Mouse (Mus musculus) E14TG2a.4 (cell line): ENCODE data around the gene Dtx2.
A peak's percentile ranks its signal among the peaks of the same experiment; 100 is the strongest.
"Not testable (repeated sequence)": the region's sequence is repeated elsewhere in the genome, so short reads cannot be mapped to it uniquely, and the experiment has no call there.

Source experiments
- H3K27me3 ChIP-seq: 2 replicates; pipeline ENCODE4 v1.6.1; 2014; ENCODE audit warnings: low read length, control low read depth; ENCODE audit not compliant: insufficient read depth
- H3K36me3 ChIP-seq: 2 replicates; pipeline ENCODE4 v1.6.1; 2014; ENCODE audit warnings: low read length, control low read depth; ENCODE audit not compliant: insufficient read depth
- H3K4me1 ChIP-seq: replicated peaks from 2 replicates; pipeline ENCODE4 v1.6.1; 2014; ENCODE audit warnings: low read depth, low read length, control low read depth
- H3K4me3 ChIP-seq: replicated peaks from 2 replicates; pipeline ENCODE4 v1.5.1; 2014; ENCODE audit warnings: mild to moderate bottlenecking, low read length
- H3K9me3 ChIP-seq: 2 replicates; pipeline ENCODE4 v1.6.1; 2014; ENCODE audit warnings: low read length, control low read depth
- CTCF ChIP-seq: conservative IDR thresholded peaks from 2 replicates; pipeline ENCODE4 v1.5.1; 2014; ENCODE audit warnings: low read length
- NANOG ChIP-seq: IDR thresholded peaks from 2 replicates; pipeline ENCODE4 v1.6.1; 2014; ENCODE audit warnings: borderline replicate concordance, low read length, mixed read lengths
- POU5F1 ChIP-seq: IDR thresholded peaks from 2 replicates; pipeline ENCODE4 v1.6.1; 2014; ENCODE audit warnings: low read length, borderline replicate concordance

Gene Dtx2

DNA sequence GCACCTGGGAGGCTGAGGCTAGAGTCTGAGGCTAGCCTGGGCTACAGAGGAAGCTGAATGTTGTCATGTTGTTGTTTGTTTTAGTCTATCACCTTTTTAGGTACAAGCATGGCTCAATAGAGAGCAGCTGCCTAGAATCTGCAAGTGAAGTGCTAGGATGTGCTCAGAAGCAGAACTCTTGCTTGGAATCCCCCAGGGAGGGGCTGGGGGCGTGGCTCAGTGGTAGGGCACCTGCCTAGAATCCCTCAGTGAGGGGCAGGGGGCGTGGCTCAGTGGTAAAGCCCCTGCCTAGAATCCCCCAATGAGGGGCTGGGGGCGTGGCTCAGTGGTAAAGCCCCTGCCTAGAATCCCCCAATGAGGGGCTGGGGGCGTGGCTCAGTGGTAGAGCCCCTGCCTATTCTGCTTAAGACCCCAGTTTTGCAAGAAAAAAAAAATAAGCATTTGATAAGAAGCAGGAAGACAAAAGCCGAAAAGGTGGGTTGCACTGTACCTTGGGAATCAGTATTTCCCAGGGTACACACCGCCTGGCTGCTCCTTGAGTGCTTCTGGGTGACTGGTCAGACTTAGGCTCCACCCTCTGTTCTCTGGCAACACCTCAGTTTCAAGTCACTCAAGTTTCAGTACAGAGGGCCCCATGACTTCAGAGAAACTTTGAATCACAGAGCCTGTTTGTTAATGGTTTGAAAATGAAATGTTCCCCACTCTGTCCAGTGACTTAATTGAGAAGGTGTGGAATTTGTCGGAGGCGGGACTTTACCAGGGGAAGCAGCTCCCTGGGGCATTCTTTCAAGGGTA lies 58.5 kb downstream of the Dtx2 start:
- no peak for TF ChIP-seq NANOG
- TF ChIP-seq POU5F1 = no peak
- TF ChIP-seq CTCF = no peak
- peaks cover 3% of the 10 kb centered on the region; the same call in 1 of the 2 replicates for H3K27me3 ChIP-seq
- peaks cover 66% of the 10 kb centered on the region for H3K4me1 ChIP-seq
- no peaks in the 10 kb centered on the region for H3K36me3 ChIP-seq
- 0 out of 2 replicates have a peak overlapping the region, but pooled peaks have one; percentile 2 for H3K4me3 ChIP-seq
- H3K9me3 ChIP-seq = peaks cover 5% of the 10 kb centered on the region

DNA sequence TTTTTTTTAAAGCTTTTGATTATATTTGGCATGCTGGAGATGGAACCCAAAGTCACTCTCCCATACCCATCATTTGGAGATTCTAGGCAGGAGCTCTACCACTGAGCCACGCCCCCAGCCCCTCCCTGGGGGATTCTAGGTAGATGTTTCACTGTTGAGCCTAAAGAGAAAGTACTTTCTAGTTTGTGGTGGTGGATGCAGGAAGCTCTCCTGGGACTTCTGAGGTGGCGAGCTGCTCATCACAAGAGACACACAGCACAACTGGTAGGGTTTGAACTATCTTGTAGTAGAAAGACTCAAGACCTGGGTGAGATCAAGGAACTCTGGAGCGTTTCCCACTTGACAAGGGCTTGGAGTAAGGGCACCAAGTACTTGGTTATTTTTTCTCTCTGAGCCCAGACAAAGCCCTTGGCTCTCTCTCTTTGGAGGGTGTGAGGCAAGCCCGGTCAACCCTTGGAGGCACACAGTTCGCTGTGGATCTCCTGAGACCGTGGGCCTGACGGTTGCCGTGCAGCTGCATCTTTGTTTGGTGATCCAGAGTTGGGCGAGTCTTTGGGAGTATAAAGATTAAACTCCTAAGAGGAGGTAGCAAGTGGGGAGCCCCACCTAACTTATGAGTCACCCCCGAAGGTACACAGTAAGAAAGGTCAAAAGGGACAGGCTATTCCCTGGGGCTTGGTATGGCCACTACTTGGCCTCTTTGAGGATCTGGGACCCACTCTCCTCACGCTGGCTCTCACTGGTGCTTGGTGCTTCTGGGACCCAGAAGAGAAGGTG lies 59.9 kb downstream of the Dtx2 start, which contains the start of gene Upk3bl:
Gene Upk3bl, plus strand, starts transcription at position 192 of the 777 bp plus-strand sequence.
- Histone ChIP-seq H3K4me3 (0 out of 2 replicates have a peak within 1 kb of the TSS, but pooled peaks have one; percentile 2), H3K9me3 (no peaks in the 10 kb centered on the region), H3K36me3 (no peaks in the 10 kb centered on the region), H3K4me1 (peaks cover 72% of the 10 kb centered on the region), H3K27me3 (peaks cover 3% of the 10 kb centered on the region; the same call in 1 of the 2 replicates)
- TF ChIP-seq NANOG (no peak), CTCF (no peak), POU5F1 (no peak)

DNA sequence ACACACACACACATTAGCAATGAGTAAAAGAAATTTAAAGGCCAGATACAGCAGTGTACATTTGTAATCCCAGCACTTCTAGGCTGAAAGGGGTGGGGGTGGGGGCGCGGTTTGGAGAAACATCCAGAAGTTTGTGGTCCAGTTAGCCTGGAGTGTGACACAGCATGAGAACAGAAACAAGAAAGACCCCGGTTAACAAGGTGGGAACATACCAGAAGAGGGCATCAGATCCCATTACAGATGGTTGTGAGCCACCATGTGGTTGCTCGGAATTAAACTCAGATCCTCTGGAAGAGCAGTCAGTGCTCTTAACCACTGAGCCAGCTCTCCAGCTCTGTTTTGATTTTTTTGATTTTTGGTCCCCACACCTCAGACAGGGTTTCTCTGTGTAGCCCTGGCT lies 61.5 kb downstream of the Dtx2 start:
- H3K36me3 ChIP-seq = no peaks in the 10 kb centered on the region
- TF ChIP-seq POU5F1 = no peak
- TF ChIP-seq NANOG = no peak
- TF ChIP-seq CTCF = no peak
- peaks cover 3% of the 10 kb centered on the region; the same call in 1 of the 2 replicates for H3K27me3 ChIP-seq
- H3K4me3 ChIP-seq = no peak overlapping the region
- H3K9me3 ChIP-seq = no peaks in the 10 kb centered on the region
- peaks cover 82% of the 10 kb centered on the region for H3K4me1 ChIP-seq

DNA sequence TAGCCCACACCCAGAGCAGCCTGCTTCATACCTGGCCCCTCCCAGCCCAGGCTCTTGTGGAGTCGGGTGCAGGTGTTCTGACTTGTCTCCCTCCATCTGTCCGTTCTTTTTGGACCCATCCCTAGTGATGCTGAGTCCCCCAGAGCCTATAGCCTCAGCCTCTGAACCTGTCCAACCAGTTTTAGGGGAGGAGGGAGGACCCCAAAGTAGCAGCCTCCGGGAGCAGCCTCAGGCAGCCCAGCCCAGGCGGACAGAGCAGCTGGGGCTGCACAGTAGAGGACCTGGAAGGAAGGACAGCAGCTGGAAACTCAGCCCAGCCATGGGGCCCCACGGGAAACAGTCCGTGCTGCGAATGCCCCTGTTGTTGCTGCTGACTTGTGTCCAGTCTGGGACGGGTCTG lies 62.5 kb downstream of the Dtx2 start:
- Histone ChIP-seq H3K27me3 (peaks cover 3% of the 10 kb centered on the region; the same call in 1 of the 2 replicates), H3K9me3 (no peaks in the 10 kb centered on the region), H3K4me1 (peaks cover 82% of the 10 kb centered on the region), H3K36me3 (no peaks in the 10 kb centered on the region), H3K4me3 (peak overlapping the region; percentile 0; the same call in 1 of the 2 replicates)
- TF ChIP-seq CTCF (no peak), NANOG (no peak), POU5F1 (no peak)

DNA sequence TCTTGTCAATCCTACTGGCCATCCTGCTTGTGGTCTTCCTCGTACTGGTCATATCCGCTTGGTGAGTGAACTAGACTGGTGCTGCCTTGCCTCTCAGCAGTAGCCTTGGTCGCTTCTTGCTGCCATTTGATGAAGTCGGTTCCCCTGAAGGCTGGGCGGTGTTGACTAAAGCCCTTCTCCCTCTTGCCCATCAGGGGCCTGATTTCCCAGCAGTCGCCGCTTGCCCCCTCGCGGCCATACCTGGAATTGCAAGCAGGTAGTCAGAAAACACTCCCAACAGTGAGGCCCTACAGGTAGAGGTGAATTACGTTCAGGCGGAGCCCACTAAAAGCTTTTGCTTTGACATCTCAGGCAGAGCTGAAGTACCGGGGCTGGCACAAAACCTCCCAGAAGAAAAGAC lies 67.0 kb downstream of the Dtx2 start:
- peak; percentile 99 for TF ChIP-seq CTCF
- no peak for TF ChIP-seq NANOG
- 0 out of 2 replicates have a peak, but pooled peaks cover 4% of the 10 kb centered on the region for H3K9me3 ChIP-seq
- H3K27me3 ChIP-seq = peaks cover 3% of the 10 kb centered on the region; the same call in 1 of the 2 replicates
- H3K4me1 ChIP-seq = peaks cover 67% of the 10 kb centered on the region
- 0 out of 2 replicates have a peak, but pooled peaks cover 3% of the 10 kb centered on the region for H3K36me3 ChIP-seq
- H3K4me3 ChIP-seq = peak overlapping the region; percentile 21; the same call in 1 of the 2 replicates

DNA sequence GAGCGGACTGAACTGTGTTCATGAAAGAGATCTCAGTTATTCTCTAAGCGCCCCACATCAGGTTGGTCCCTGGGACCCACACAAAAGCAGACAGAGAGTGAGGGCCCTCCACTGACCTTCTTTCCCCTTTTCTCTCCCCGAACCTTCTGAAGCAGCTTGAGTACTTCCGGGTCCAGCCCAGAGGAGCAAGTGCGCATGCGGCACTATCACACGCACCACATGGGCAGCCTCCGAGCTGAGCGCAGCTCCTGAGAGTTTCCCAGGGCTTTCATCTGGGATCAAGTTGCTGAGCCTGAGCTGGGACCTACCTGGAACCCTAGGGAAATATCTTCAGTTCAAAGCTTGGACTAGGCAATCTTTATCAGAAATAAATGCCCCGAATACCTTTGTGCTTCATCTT lies 69.3 kb downstream of the Dtx2 start:
- 0 out of 2 replicates have a peak, but pooled peaks cover 3% of the 10 kb centered on the region for H3K36me3 ChIP-seq
- no peaks in the 10 kb centered on the region; the same call in 1 of the 2 replicates for H3K27me3 ChIP-seq
- peak overlapping the region; percentile 35 for H3K4me3 ChIP-seq
- peaks cover 55% of the 10 kb centered on the region for H3K4me1 ChIP-seq
- H3K9me3 ChIP-seq = 0 out of 2 replicates have a peak, but pooled peaks cover 4% of the 10 kb centered on the region
- TF ChIP-seq POU5F1 (no peak), NANOG (no peak), CTCF (no peak)

DNA sequence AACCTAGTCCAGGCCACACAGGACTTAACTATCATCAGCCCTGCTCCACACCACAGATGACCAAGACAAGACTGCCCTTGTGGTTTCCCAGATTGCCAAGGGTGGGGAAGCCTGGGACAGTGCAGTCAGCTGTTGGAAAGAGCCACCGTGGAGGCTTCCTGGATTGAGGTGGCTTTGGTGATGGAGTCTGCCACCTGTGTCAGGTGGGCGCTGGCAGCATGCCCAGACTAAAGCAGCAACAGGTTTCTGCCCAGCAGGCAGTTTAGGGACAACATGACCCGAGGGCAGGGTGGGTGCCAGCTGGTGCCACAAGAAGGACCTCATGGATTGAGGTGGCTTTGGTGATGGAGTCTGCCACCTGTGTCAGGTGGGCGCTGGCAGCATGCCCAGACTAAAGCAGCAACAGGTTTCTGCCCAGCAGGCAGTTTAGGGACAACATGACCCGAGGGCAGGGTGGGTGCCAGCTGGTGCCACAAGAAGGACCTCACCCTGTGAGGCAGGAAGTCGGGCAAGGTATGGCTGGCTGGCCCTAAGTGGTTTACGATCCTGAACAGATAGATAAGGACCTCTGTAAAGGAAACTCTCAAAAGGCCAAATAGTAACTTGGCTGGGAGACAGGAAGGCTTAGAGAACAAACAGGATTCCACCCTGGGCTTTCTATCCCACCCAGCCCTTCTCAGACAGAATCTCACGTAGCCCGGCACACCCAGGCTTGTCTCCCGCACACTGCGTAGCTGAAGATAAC lies 72.0 kb downstream of the Dtx2 start:
- not testable (repeated sequence) for H3K9me3 ChIP-seq, H3K4me3 ChIP-seq, H3K36me3 ChIP-seq, H3K27me3 ChIP-seq
- H3K4me1 ChIP-seq = peaks cover 56% of the 10 kb centered on the region

DNA sequence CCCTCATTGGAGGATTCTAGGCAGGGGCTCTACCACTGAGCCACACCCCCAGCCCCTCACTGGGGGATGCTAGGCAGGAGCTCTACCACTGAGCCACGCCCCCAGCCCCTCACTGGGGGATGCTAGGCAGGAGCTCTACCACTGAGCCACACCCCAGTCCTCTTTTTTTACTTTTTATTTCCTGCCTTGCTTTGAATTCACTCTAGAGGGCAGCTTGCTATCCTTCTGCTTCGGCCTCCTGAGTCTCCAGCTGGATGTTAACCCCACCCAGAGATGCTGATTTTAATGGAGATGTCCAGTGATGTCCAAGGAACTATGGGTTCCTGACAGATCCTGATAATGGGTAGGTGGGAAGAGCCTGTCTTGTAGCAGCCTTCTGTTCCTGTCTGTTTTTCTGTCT lies 74.8 kb downstream of the Dtx2 start:
- 0 out of 2 replicates have a peak, but pooled peaks cover 3% of the 10 kb centered on the region for H3K9me3 ChIP-seq
- no peaks in the 10 kb centered on the region; the same call in 1 of the 2 replicates for H3K27me3 ChIP-seq
- peaks cover 59% of the 10 kb centered on the region for H3K4me1 ChIP-seq
- H3K4me3 ChIP-seq = no peak overlapping the region
- H3K36me3 ChIP-seq = 0 out of 2 replicates have a peak, but pooled peaks cover 3% of the 10 kb centered on the region
- no peak for TF ChIP-seq POU5F1
- no peak for TF ChIP-seq CTCF
- TF ChIP-seq NANOG = no peak
